Mouse (Mus musculus): ENCODE data around the gene Pxn.

DNA sequence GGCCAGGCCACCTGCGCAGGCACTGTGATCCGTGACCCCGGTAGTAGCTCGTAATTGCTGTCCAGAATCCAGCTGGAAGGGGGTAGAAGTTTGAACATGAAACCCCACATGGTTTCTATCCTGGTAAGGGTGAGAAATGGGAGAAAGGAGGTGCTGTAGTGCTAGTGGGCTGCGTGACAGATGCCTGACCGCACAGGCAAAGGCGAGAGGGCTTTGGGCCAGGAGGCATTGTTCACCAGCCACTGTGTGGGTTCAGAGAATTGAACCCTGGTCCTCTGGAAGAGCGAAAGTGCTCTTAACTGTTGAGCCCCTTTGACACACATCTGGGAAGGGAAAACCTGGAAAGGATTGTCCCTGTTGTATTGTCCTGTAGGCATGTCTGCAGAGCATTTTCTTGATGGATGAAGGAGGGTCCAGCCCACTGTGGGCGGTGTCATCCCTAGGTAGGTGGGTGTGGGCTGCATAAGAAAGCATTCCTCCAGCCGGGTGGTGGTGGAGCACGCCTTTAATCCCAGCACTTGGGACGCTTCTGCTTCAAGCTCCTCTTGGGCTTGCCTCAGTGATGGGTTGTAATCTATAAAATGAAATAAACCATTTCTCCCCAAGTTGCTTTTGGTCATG lies 30.3 kb upstream of the Pxn start:
- TF ChIP-seq POLR2A (IDR thresholded peaks at IDR 0.05; ENCODE audit: low read depth, low read length) (no peak), CTCF (IDR thresholded peaks at IDR 0.05; ENCODE audit: extremely low read depth, insufficient read length, insufficient replicate concordance, low read depth, low read length) (no peak)
